Mouse (Mus musculus) gastrocnemius, postnatal 14 days (tissue): ENCODE data around the gene Chsy1. TPM values are rescaled to one million over a fixed set of nuclear protein-coding genes. Genes with fewer than 3 reads are reported as not detected.
A peak's percentile ranks its signal among the peaks of the same experiment; 100 is the strongest.

ENCODE experiments used
- DNase-seq: peaks from one replicate; pipeline ENCODE4 v3.0.0; 2021; ENCODE audit warnings: mixed read lengths
- intact Hi-C: fragments of 180-260 bp; cut with DNase I; formaldehyde crosslinking; loops from one replicate; pipeline ENCODE4 v1.15.1; 2025; ENCODE audit warnings: low total_unique reads
- total RNA-seq, 2 experiments: library from RNA; stranded (reverse); gene quantifications; 2 replicates each; pipeline ENCODE4 v1.2.3; 2021

Gene Chsy1
- total RNA-seq, 2 experiments from 2014 or later, result 6.9 to 7.6 TPM

GRCm38 (mm10) chr7:66164427-66165031, 55.2 kb downstream of the Chsy1 start:
- intact Hi-C loops, result loop anchor here (10.0 kb wide), 1 partner anchor 260 kb away; no protein-coding TSS in a partner anchor
- DNase-seq, result no peak

GRCm38 (mm10) chr7:66165036-66165798, 55.9 kb downstream of the Chsy1 start:
- no peak for DNase-seq

DNA sequence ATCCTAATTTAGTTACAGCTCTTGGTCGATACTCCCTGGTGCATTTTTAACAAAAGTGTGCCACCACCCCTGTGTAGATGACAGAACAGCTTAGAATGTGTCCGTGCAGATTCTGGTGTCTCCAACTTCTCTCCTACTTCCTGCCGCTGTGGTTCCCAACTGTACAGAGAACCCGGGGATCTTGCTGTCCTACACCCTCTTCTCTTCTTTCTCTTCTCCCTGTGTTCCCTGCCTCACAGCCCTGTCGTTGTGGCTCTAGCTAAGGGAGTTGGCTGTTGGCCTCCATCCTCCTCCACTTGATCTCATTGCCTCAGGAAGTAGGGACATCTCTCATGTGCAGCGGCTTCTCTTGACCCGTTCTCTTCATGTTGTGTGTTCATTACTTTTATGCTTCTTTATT, 59.6 kb downstream of the Chsy1 start:
- intact Hi-C loops, result loop anchor here (10.0 kb wide), 1 partner anchor 264 kb away; no protein-coding TSS in a partner anchor
- no peak for DNase-seq

More at GRCm38 (mm10) chr7:66165036-66165798, 55.9 kb downstream of the Chsy1 start:
- intact Hi-C loops, result loop anchor here (10.0 kb wide), 1 partner anchor 260 kb away; no protein-coding TSS in a partner anchor

DNA sequence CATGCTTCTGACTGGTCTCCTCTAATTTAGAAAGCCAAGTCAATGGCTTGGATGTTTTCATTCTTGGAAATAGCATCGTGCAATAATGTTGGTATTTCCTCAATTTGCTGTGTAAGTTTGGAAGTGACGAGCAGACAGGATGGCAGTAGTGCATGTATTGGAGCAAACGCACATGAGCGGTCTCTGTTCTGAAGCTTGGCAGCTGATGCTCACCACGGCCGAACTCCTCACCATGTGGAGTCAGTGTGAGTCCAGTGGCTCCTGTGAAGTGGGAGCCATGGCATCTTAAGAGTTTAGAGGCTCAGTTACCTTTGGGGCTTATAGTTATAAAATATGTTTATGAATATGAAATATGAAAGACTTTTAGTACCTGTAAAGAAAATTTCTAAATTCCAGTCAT, 60.2 kb downstream of the Chsy1 start:
- DNase-seq, result no peak
- intact Hi-C loops, result loop anchor here (10.0 kb wide), 1 partner anchor 265 kb away; no protein-coding TSS in a partner anchor

DNA sequence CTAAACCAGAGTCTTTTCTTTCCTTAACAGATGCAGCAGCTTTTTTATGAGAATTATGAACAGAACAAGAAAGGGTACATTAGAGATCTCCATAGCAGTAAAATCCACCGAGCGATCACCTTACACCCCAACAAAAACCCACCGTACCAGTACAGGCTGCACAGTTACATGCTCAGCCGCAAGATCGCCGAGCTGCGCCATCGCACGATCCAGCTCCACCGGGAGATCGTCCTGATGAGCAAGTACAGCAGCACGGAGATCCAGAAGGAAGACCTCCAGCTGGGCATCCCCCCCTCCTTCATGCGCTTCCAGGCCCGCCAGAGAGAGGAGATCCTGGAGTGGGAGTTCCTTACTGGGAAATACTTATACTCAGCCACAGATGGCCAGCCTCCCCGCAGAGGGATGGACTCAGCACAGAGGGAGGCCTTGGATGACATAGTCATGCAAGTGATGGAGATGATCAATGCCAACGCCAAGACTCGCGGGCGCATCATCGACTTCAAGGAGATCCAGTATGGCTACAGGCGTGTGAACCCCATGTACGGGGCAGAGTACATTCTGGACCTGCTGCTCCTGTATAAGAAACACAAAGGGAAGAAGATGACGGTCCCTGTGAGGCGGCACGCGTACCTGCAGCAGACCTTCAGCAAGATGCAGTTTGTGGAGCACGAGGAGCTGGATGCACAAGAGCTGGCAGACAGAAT, 61.6 kb downstream of the Chsy1 start:
- DNase-seq, result no peak
- intact Hi-C loops, result no loop called here

- DNase-seq, result no peak
- intact Hi-C loops, result no loop called here
These were observed 66.4 kb downstream of the Chsy1 start for GRCm38 (mm10) chr7:66175738-66176137.

GRCm38 (mm10) chr7:66176256-66176655, 66.9 kb downstream of the Chsy1 start:
- intact Hi-C loops, result no loop called here
- no peak for DNase-seq

GRCm38 (mm10) chr7:66176929-66177328, 67.6 kb downstream of the Chsy1 start:
- no peak for DNase-seq
- intact Hi-C loops, result no loop called here

GRCm38 (mm10) chr7:66178101-66178500, 68.8 kb downstream of the Chsy1 start:
- intact Hi-C loops, result no loop called here
- no peak for DNase-seq

DNA sequence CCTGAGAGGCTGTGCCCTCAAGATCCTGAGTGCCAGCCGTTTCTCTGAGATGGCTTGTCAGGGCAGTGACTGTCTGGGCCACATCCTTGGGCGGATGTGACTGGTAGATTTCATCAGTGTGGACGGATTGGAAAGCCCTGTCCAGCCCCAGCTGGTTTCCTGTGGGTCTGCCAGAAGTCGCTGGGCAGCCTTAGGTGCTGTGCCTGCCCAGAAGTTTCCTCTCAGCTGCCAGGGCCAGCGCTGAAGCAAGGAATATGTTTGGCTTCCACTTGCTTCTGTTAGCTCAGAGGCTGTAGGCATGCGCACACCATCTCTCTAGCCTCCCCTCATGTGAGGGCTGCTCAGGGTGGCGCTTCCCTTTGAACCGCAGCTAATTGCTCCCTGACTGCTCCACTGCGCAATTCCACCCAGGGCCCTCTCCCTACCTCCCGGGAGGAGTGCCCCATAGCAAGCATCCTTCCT, 69.8 kb downstream of the Chsy1 start:
- peak; percentile 76 for DNase-seq
- intact Hi-C loops, result no loop called here

DNA sequence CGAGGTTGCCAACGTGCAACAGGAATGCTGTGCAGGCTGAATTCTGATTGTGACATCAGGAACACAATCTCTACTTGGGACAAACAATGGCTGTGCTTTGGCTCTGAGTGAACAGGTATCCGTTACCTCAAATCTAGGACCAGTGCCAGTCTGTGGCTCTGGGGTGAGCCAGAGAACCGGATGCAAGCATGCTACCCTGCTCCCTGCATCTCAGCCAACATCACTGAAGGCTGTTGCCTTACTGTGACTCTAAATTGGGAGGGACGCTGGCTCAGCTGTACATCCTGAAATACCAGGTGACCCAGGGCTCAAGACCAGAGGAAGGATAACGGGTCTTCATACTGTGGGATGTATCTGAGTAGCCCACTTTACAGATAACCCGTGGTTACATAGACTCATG, 70.4 kb downstream of the Chsy1 start:
- intact Hi-C loops, result loop anchor here (5.0 kb wide), 1 partner anchor 72 kb away; the partner anchor contains the start of gene Chsy1
- no peak for DNase-seq

DNA sequence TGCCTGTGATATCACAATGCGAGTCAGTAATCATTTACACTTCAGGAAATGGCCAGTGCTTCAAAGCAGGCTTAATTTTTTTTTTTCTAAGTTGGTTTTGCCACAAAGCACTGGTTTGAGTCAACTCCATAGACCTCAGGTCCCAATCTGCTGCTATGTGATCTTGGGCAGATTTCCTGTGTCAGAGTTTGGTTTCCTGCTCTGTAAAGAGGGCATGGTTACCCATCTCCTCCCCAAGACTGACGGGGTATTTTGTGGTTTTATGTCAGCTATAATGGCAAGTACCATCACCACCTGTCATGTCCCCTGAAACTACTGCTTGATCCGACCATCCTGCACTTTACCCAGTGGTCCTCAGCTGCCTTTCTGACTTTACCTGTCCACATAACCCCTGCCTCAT, 70.9 kb downstream of the Chsy1 start:
- intact Hi-C loops, result loop anchor here (5.0 kb wide), 1 partner anchor 73 kb away; the partner anchor contains the start of gene Chsy1
- no peak for DNase-seq

GRCm38 (mm10) chr7:66180711-66181365, 71.5 kb downstream of the Chsy1 start:
- intact Hi-C loops, result loop anchor here (5.0 kb wide), 1 partner anchor 74 kb away; the partner anchor contains the start of gene Chsy1
- no peak for DNase-seq

GRCm38 (mm10) chr7:66182075-66182715, 72.9 kb downstream of the Chsy1 start:
- DNase-seq, result no peak
- intact Hi-C loops, result loop anchor here (5.0 kb wide), 1 partner anchor 75 kb away; the partner anchor contains the start of gene Chsy1

- no peak for DNase-seq
- intact Hi-C loops, result loop anchor here (5.0 kb wide), 1 partner anchor 76 kb away; the partner anchor contains the start of gene Chsy1
These were observed 74.1 kb downstream of the Chsy1 start for GRCm38 (mm10) chr7:66183404-66183803.

- intact Hi-C loops, result loop anchor here (5.0 kb wide), 1 partner anchor 77 kb away; the partner anchor contains the start of gene Chsy1
- no peak for DNase-seq
These were observed 74.7 kb downstream of the Chsy1 start for GRCm38 (mm10) chr7:66184026-66184425.

- no peak for DNase-seq
- intact Hi-C loops, result no loop called here
These were observed 76.1 kb downstream of the Chsy1 start for GRCm38 (mm10) chr7:66185370-66185769.

GRCm38 (mm10) chr7:66187581-66188231, 78.4 kb downstream of the Chsy1 start:
- DNase-seq, result peak; percentile 38
- intact Hi-C loops, result no loop called here
